Mouse (Mus musculus): ENCODE results near the gene Csad. TPM values are rescaled to one million over a fixed set of nuclear protein-coding genes. Genes with fewer than 3 reads are reported as not detected.
"Not testable (repeated sequence)": the region's sequence is repeated elsewhere in the genome, so short reads cannot be mapped to it uniquely, and the experiment has no call there.

Csad gene
- polyA plus RNA-seq, 1 experiment from 2014 or later, result 32.1 TPM

DNA sequence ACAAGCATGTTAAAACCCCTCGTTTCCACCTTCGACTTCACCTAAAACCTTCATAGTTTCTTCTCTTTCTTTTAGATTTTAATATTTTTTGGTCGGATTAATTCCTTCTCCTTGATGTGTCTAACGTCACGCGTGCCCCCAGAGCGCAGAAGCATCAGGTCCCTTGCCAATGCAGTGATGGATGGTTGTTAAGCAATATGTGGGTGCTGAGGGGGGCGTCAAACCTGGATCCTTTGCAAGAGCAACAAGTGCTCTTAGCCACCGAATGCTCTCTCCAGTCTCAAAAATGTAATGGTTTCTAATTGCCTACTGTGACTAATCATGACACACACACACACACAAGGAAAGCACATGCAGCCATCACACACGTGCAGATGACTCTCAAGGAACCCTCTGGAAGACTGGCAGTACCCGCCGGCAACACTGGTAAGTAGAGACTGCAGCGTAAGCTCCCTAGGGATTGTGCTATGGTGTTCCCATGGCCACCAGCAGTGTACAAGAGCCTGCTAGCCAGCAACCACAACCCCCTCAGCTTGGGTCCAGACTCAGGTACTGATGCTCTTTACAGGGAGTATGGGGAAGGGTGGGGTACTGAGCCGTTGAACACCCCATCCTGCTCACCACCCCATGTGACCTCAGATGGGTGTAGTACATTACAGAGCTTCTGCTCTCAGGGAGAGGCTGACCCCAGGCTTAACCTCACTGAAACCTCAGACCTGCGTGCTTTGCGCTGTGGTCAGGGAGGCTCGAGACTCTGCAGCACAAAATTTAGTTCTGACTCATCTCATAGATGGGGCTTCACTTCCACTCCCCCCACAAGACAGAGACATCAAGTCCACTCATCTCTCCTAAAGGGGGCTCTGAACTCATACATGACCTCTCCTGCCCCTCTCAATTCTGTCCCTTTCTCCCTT lies 26.1 kb upstream of the Csad start:
- Histone ChIP-seq H3K4me3 (ENCODE audit: low read depth, low read length) (no peak overlapping the region), H3K4me1 (replicated peaks; ENCODE audit: control insufficient read depth, insufficient read depth) (no peaks in the 10 kb centered on the region), H3K27ac (replicated peaks) (no peak overlapping the region), H3K9ac (ENCODE audit: low read length) (no peak overlapping the region), H3K36me3 (ENCODE audit: control insufficient read depth, insufficient read depth, low read length) (no peaks in the 10 kb centered on the region; the same call in 1 of the 2 replicates), H3K4me2 (replicated peaks; ENCODE audit: low read depth) (no peak overlapping the region), H3K9me3 (ENCODE audit: control insufficient read depth, low read length) (no peaks in the 10 kb centered on the region), H3K27me3 (ENCODE audit: control insufficient read depth, insufficient read depth, low read length) (no peaks in the 10 kb centered on the region)
- DNase-seq (ENCODE audit: low spot score), result no peak
- no peak for ATAC-seq (ENCODE audit: low FRiP score, low TSS enrichment)
- no peak for TF ChIP-seq EP300 (optimal IDR thresholded peaks at IDR 0.05)
- TF ChIP-seq CTCF (IDR thresholded peaks at IDR 0.05; ENCODE audit: low read depth), result no peak
- 75% methylated on average over 17 of the region's 17 CpGs for WGBS

DNA sequence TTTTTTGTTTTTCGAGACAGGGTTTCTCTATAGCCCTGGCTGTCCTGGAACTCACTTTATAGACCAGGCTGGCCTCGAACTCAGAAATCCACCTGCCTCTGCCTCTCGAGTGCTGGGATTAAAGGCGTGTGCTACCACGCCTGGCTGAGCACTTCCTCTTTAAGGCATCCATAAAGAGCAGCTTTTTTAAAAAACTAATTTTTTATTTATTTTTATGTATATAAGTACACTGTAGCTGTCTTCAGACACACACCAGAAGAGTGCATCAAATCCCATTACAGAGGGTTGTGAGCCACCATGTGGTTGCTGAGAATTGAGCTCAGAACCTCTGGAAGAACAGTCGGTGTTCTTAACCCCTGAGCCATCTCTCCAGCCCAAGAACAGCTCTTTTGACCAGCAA lies 21.1 kb upstream of the Csad start:
- WGBS, result 75% methylated on average over 6 of the region's 6 CpGs
- ATAC-seq (ENCODE audit: low FRiP score, low TSS enrichment); H3K27ac ChIP-seq (replicated peaks): not testable (repeated sequence)

DNA sequence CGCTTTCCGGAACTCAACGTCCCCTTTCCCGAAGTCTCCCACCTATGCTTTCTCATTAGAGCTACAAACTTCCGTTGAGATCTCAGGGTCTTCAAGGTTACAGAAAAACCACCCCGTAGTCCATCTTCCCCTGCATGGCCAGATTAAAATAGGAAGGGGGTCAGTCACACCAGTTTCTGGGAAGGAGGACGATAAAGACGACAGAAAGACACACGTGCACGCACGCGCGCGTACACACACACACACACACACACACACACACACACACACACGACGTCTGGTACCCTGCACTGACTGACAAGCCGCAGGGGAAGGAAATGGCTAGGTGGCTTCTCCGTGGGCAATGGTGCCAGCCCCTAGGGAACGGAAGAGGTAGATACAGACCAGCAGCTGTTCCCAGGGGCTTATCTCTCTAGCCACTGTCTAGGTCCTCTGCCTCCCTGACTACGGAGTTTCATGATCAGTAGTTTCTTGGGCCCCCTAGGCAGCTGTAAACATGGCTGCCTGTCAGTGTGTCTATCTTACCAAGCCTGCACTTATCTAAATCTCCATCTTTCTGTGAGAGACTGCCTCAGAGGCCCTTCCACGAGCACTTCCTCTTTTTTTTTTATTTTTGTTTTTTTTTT lies 20.6 kb upstream of the Csad start:
- Histone ChIP-seq H3K4me3 (ENCODE audit: low read depth, low read length) (peak overlapping the region; percentile 40), H3K27ac (replicated peaks) (no peak overlapping the region), H3K27me3 (ENCODE audit: control insufficient read depth, insufficient read depth, low read length) (no peaks in the 10 kb centered on the region), H3K4me2 (replicated peaks; ENCODE audit: low read depth) (peak overlapping the region; percentile 79), H3K9ac (ENCODE audit: low read length) (peak overlapping the region; percentile 54), H3K4me1 (replicated peaks; ENCODE audit: control insufficient read depth, insufficient read depth) (no peaks in the 10 kb centered on the region), H3K9me3 (ENCODE audit: control insufficient read depth, low read length) (no peaks in the 10 kb centered on the region), H3K36me3 (ENCODE audit: control insufficient read depth, insufficient read depth, low read length) (no peaks in the 10 kb centered on the region)
- ATAC-seq (ENCODE audit: low FRiP score, low TSS enrichment) (no peak), DNase-seq (ENCODE audit: low spot score) (no peak)
- 15% methylated on average over 20 of the region's 21 CpGs for WGBS
- TF ChIP-seq CTCF (IDR thresholded peaks at IDR 0.05; ENCODE audit: low read depth) (no peak), EP300 (optimal IDR thresholded peaks at IDR 0.05) (no peak)

More for the DNA sequence above, 21.1 kb upstream of the Csad start:
- H3K4me2 ChIP-seq (replicated peaks; ENCODE audit: low read depth); H3K9ac ChIP-seq (ENCODE audit: low read length); H3K27me3 ChIP-seq (ENCODE audit: control insufficient read depth, insufficient read depth, low read length); H3K9me3 ChIP-seq (ENCODE audit: control insufficient read depth, low read length); H3K36me3 ChIP-seq (ENCODE audit: control insufficient read depth, insufficient read depth, low read length); DNase-seq (ENCODE audit: low spot score); H3K4me3 ChIP-seq (ENCODE audit: low read depth, low read length); H3K4me1 ChIP-seq (replicated peaks; ENCODE audit: control insufficient read depth, insufficient read depth): not testable (repeated sequence)

DNA sequence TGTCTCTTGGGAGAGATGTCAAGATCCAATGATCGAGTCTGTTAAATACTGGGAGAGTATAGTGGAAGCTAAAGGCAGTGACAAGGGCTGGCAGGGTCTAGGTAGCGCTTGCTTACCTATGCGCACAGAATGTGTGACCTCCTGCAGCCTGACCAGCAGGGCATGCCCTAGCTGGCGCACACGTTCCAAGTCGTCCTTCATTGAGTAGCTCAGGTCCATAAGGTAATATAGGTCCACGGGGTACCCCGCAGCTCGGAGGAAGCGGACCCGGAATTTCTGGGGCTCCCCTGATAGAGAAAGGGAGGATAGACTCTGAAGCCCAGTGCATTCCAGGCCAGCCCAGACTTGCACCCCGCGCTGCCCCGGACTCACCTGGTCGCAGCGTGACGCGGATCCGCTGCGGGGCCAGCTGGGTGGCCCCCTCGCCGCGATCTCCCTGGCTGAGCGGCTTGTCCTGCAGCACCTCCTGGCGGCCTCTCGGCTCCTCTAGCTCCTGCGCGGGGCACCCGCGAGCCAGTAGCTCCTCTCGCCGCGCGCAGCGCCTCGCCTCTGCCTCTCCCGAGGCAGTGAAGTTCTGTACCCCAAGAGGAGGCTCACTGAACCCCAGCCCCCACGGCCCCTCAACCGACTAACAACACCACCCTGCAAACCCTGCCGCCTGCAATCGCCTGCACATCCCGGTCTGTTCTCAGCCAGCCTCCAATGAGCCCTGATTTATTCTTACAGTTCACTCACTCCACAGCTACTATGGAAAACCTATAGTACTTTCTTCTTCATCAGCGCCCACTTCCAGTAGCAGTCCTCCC lies 19.9 kb upstream of the Csad start:
- H3K4me2 ChIP-seq (replicated peaks; ENCODE audit: low read depth), result peak overlapping the region; percentile 79
- ATAC-seq (ENCODE audit: low FRiP score, low TSS enrichment), result peak; percentile 88
- no peak overlapping the region for H3K27ac ChIP-seq (replicated peaks)
- H3K4me1 ChIP-seq (replicated peaks; ENCODE audit: control insufficient read depth, insufficient read depth), result no peaks in the 10 kb centered on the region
- H3K36me3 ChIP-seq (ENCODE audit: control insufficient read depth, insufficient read depth, low read length), result no peaks in the 10 kb centered on the region
- H3K9ac ChIP-seq (ENCODE audit: low read length), result peak overlapping the region; percentile 54
- 4% methylated on average over 41 of the region's 43 CpGs for WGBS
- H3K4me3 ChIP-seq (ENCODE audit: low read depth, low read length), result peak overlapping the region; percentile 40
- no peaks in the 10 kb centered on the region for H3K9me3 ChIP-seq (ENCODE audit: control insufficient read depth, low read length)
- no peaks in the 10 kb centered on the region for H3K27me3 ChIP-seq (ENCODE audit: control insufficient read depth, insufficient read depth, low read length)
- peak; percentile 91 for TF ChIP-seq CTCF (IDR thresholded peaks at IDR 0.05; ENCODE audit: low read depth)
- TF ChIP-seq EP300 (optimal IDR thresholded peaks at IDR 0.05), result no peak
- DNase-seq (ENCODE audit: low spot score), result peak; percentile 87

DNA sequence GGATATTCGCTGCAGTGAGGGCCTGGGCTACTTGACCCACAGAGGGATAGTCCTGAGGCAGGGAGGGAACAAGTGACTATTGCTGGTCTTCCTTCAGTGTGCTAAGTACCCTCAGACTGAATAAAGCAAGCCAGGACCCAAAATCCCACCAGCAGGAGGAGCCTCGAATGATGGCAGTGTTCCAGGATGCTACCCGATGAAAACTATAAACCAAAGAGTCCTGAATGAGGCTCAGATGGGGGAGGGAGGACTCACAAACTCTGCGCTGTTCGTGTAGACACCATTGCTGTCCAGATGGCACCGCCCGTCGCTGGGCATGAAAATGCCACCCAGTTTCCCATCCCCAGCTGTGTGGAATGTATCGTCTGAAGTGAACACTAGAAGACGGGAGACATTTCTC lies 17.9 kb upstream of the Csad start:
- no peak overlapping the region for H3K4me3 ChIP-seq (ENCODE audit: low read depth, low read length)
- H3K27ac ChIP-seq (replicated peaks), result no peak overlapping the region
- DNase-seq (ENCODE audit: low spot score), result no peak
- no peaks in the 10 kb centered on the region for H3K36me3 ChIP-seq (ENCODE audit: control insufficient read depth, insufficient read depth, low read length)
- H3K27me3 ChIP-seq (ENCODE audit: control insufficient read depth, insufficient read depth, low read length), result no peaks in the 10 kb centered on the region
- H3K4me2 ChIP-seq (replicated peaks; ENCODE audit: low read depth), result no peak overlapping the region
- no peak overlapping the region for H3K9ac ChIP-seq (ENCODE audit: low read length)
- 58% methylated on average over 10 of the region's 10 CpGs for WGBS
- TF ChIP-seq EP300 (optimal IDR thresholded peaks at IDR 0.05), result no peak
- peak; percentile 46 for TF ChIP-seq CTCF (IDR thresholded peaks at IDR 0.05; ENCODE audit: low read depth)
- no peak for ATAC-seq (ENCODE audit: low FRiP score, low TSS enrichment)
- H3K4me1 ChIP-seq (replicated peaks; ENCODE audit: control insufficient read depth, insufficient read depth), result no peaks in the 10 kb centered on the region
- H3K9me3 ChIP-seq (ENCODE audit: control insufficient read depth, low read length), result no peaks in the 10 kb centered on the region

Data from stomach, postnatal 0 days (tissue).